Mouse (Mus musculus): Measurements from ENCODE around the gene Adamts15.
A peak's percentile ranks its signal among the peaks of the same experiment; 100 is the strongest.

The Adamts15 gene

DNA sequence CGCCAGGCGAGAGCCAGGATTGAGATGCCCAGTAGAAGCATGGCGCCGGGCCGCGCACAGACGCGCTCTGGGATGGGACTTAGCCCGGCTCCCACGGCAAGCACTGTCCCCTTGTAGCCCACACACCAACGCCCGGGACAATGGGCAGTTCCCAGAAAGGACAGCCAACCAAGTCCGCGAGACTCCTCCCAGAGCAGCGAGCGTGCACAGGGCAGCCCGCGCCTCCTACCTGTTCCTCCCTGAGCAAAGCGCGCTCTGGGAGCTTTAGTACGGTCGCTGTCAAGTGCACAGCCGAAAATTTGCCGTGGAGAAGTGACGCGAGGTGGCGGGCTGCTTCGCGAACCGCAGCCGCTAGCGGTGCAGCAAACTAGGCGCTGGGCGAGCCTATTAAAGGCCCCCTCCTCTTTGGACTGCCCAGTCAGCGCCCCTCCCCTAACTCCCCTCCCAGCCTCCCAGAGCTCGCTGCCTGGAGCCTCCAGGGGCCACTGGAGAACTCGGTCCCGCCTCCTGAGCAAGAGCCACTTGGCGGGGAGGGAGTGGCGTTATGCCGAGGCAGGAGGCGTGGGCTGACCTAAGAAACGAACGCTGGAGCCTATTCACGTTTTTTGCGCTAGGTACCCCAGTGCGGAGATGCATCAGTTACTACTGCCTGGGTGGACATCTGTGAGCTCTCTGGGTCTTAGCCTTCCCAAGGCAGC, at the start of gene Adamts15:
Gene Adamts15, minus strand, starts transcription at position 256 of the 698 bp plus-strand sequence.
- peak; percentile 88 for DNase-seq

DNA sequence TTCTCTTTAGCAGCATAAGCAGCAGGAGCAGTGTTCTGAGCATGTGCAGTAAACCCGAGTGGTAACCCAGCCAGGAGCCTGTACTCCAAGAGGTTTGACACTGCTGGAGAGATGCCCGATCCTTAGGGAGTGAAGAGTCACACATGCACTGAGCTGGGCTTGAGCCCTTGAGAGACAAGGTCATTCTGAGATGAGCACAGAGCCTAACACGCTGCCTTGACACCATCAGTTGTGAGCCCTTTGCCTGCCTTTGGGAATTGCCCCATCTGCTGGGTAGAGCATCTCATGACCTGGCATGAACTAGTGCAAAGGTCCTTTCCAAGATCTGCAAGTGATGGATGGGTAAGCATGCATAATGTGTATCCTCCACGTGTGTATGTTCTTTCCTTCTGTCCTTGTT, 49.7 kb upstream of the Adamts15 start:
- DNase-seq = peak; percentile 10

DNA sequence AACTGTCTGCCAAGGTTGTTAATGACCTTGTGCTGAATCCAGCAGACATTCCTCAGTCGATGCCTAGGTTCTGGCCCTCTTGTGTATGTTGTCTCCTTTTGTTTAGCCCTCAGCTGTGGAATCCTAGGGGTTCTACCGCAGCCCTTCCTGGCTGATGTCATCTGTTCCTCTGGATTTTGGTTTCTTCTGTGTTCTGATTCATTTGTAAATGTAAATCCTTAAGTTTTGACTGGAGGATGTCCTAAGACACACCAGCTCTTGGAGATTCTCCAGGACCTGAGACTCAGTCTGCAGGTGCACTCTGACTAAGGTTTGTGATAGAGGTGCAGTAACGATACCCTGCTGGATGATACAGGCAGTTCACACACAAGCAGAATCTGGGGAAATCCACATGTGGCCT, 47.7 kb upstream of the Adamts15 start:
- DNase-seq = no peak

DNA sequence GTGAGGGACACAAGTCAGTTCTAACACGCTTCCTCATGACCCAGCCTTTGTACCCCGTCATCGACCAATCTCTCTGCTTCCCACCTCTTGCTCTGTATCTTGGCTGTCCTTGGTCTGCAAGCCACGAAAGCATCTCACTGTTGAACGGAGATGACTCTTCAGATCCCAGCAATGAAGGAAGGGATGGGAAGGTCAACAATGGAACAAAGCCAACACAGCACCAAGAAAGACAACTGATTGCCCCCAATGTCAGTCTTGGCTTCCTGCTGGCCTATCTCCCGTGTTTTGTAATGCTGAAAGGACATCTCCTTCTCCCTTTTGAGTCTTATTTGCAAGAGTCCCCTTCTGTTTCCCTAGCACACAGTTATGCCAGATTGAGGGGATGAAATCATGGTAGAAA, 45.9 kb upstream of the Adamts15 start:
- no peak for DNase-seq

DNA sequence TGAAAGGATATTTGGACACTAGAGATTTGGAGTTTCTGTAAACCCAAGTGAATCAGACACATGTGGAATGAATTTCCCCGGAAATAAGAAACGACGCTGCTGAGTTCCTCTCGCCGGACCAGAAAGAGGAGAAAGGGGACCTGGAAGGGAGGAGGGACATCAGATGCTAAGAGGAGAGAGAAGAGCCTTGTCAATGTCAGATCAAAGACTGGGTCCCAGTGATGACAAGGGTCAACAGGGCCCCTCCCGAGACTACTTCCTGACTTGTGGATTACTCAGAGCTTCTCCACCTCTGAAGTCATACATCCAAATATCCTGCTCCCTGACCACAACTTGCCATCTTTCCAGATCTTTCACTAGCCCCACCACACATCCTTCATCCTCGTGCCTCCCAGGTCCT, 44.6 kb upstream of the Adamts15 start:
- no peak for DNase-seq

DNA sequence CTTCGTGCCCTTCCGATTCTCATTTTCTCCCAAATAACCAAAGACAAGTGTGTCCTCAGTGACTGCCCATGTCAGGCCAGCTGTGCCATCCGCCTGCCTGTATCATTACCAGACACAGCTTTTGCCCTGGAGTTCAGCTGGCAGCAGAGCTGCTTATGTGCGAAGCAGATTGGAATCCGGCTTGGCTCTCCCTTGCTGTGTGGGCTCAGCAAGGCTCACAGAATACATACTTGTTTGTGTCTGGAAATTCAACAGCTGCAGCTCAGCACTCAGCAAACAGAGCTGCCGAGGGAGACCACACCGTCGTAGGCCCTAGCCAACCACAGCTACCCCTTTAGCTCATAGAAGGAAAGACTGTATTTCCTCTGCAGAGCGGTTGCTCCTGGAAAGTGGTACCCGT, 42.4 kb upstream of the Adamts15 start:
- DNase-seq = no peak

DNA sequence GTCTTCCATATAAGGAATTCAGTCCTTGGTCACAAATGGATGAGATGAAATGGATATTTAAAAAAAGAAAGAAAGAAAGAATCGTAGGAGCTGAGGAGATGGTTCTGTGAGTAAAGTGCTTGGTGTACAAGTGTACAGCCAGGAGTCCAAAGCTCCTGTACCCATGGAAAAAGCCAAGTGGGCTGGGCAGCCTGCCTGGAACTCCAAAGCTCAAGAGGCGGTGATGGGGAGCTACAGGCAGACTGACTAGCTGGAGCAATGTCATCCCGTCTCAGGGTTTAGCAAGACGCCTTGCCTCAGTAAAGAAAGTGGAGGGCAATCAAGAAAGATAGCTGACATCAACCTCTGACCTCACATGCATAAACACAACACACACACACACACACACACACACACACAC, 41.5 kb upstream of the Adamts15 start:
- no peak for DNase-seq

DNA sequence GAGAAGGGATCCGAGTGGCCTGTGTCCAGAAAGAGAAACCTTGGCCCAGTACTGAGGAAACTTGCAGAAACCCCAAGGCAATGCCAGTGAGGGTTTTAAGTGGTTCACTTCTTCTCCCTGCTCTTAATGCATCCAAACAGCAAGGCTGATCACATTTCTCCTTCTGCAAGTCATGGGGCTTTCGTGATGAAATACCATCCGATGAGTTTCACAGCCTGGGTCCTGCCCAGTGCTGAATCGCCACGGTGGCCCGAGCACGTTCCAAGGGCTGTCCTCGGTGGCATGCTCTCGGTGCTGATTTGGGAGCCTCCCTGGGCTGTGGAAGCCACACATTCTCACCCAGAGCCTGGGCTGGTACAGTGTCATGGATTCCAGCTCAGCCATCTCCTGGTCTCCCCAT, 33.0 kb upstream of the Adamts15 start:
- DNase-seq = no peak

DNA sequence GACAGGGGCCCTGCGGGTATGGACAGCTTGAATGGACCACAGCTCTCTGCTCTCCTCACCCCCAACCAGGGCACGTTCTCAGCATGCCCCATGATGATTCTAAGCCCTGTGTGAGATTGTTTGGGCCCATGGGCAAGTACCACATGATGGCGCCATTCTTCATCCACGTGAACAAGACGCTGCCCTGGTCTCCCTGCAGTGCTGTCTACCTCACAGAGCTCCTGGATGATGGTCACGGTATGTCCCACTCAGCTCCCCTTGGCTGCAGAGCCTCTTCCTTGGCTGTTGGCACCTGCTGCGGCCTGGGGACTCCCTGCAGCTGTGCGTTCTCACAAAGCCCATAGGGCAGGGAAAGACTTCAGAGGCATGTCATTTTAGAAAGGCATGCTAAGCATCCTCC, 31.0 kb upstream of the Adamts15 start:
- DNase-seq = peak; percentile 48

DNA sequence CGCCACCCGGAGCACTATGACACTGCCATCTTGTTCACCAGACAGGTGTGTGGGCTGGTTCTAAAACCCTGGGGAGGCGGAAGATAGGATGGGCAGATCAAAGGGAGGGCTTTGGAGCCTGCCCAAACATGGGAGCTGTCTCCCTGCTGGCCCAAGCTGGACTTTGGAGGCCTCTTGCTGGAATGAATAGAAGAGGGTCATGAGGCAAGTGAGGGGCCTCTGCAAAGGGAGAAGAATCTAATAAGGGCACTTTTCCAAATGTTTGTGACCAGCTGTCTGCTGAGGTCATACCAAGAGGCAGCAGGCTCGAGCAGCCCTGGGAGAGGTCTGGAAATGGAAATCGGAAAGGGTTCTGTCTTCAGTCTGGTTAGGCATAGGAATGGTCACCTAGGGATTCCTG, 29.2 kb upstream of the Adamts15 start:
- DNase-seq = no peak

DNA sequence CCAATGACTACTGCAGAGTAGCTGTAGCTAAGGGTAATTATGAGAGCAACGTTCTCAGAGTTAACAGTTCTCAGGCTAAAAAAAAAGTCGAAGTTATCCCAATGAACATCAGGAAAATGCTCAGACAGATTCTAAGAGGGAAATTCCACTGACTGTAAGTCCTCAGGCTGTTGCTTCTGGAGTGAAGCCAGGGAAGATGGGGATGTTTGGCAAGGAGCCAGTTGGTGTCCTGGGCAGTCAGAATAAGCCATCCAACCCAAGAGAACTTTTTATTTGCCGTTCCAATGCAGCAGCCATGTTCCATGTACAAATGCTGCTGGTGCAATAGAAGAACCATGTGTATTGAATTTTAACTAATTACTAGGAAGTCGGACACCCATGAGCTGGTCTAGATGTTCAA, 28.3 kb upstream of the Adamts15 start:
- DNase-seq = peak; percentile 27

DNA sequence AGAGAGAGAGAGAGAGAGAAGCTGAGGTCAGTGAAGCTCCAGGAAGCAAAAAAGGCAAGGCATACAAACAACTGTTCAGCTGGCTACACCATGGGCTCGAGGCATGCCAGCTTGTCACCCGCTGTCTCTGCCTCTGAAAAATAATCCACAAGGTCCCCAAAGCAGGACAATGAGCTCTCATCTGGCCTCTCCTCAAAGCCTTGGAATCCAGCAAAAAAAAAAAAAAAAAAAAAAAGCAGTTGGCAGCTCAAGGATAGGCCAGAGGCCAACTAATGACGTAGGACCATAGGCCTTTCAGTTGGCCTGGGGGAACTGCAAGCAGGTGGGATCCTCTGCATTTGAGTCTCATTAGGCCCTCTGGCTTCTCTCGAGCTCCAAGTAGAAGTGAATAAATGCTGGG, 27.7 kb upstream of the Adamts15 start:
- DNase-seq = no peak

DNA sequence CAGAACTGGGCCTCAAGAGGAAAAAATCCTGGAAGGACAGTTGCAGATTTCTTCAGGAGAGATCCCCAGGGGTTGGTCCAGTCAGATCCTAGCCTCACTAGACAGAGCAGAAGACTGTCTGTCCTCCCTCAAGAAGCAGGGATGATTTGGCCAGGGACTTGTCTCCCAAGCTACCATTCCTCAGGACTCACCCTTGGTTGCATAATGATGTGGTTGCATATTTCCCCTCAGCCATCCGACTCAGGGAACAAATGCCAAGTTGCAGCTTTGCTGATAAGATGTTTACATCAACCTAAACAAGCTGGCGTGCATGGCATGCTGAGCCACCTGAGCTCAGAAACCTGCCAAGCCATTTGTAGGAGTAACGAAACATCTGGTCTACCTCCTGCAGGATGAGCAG, 27.2 kb upstream of the Adamts15 start:
- DNase-seq = no peak

DNA sequence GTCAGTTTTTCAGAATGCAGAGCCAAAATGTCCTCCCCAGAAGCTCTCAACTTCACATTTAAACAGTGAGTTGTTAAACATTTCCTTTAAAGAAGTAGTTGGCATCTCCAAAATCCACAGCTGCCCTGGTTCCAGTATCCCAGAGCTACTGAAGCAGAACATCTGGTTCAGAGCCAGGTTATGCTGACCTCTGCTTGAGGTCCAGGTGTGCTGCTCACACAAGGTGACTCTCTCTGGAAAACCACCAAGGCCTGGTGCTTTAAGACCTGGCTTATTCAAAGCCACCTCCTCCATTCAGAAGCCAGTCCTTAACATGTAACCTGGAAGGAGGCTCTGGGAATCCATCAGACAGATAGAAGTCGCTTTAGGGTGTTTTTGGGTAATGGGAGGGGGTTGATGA, 23.0 kb upstream of the Adamts15 start:
- DNase-seq = no peak

DNA sequence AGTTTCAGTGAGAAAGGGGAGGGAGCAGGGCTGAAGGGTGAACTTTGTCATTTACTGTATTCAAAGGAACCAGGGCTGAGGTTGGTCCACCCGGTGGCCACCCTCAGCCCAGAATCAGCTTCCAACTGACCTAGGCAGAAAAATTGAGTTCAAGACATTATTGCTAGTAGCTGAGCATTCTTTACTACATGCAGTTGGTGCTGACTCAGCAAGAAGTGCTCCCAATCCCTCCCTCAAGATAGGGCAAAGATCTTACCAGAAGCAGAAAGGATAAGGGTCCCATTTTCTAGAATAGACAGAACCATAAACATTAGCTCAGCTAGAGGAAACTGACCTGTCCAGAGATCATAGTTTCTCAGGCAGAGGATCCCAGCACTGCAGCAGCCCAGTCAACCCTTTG, 22.0 kb upstream of the Adamts15 start:
- DNase-seq = no peak

DNA sequence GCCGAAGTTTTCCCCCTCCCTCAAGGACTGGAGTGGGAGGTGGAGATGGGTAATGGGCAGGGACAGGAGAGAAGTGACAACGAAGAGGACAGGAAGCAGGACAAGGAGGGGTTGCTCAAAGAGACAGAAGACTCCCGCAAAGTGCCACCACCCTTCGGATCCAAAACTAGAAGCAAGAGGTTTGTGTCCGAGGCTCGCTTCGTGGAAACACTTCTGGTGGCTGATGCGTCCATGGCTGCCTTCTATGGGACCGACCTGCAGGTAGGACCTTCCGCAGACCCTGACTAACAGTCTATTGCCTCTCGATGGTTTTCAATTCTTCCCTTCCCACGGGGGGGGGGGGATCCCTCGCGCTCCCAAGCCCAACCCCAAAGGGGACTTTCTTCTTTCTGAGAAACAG, 21.1 kb upstream of the Adamts15 start:
- DNase-seq = no peak

DNA sequence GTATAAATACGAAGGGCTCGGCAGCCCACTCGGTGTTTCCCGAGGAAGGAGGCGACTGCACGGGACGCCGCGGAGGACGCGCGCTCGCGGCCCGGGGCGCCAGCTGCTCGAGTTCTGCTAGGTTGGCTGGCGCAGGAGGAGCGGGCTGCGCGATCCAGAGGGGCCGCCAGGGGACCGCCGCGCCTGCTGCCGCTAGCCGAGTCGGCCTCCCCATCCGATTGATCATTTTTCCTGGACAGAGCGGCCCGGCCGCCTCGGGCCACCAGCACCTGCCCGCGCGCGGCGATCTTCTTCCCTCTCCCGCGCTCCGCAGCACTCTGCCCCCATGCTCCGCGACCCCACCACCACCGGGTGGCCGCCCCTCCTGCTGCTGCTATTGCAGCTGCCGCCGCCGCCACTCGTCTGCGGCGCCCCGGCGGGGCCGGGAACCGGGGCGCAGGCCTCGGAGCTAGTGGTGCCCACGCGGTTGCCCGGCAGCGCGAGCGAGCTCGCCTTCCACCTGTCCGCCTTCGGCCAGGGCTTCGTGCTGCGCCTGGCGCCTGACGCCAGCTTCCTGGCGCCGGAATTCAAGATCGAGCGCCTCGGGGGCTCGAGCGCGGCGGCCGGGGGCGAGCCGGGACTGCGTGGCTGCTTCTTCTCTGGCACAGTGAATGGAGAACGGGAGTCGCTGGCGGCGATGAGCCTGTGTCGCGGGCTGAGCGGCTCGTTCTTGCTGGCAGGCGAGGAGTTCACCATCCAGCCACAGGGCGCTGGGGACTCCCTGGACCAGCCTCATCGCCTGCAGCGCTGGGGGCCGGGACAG, 20.5 kb upstream of the Adamts15 start, which contains the start of gene Adamts8:
Gene Adamts8, plus strand, starts transcription at position 51 of the 802 bp plus-strand sequence.
- peak; percentile 83 for DNase-seq

DNA sequence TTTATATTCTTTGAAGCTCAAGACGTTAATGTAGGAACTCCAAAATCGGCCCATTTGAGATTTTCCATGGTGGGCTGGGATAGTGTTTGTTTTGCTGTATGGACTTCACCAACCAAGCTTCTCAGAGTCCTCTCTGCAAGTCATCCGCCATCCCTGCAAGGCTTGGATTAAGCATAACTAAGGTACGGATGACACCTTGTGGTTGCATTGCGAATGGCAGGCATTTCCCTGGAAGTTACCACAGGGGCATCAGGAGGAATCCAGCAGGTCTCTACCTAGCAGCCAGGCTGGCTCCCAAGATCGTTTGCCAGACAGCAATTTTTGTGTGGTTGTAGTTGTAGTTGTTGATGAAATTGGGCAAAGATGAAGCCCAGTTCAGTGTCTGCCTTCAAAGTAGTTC, 18.1 kb upstream of the Adamts15 start:
- peak; percentile 92 for DNase-seq

DNA sequence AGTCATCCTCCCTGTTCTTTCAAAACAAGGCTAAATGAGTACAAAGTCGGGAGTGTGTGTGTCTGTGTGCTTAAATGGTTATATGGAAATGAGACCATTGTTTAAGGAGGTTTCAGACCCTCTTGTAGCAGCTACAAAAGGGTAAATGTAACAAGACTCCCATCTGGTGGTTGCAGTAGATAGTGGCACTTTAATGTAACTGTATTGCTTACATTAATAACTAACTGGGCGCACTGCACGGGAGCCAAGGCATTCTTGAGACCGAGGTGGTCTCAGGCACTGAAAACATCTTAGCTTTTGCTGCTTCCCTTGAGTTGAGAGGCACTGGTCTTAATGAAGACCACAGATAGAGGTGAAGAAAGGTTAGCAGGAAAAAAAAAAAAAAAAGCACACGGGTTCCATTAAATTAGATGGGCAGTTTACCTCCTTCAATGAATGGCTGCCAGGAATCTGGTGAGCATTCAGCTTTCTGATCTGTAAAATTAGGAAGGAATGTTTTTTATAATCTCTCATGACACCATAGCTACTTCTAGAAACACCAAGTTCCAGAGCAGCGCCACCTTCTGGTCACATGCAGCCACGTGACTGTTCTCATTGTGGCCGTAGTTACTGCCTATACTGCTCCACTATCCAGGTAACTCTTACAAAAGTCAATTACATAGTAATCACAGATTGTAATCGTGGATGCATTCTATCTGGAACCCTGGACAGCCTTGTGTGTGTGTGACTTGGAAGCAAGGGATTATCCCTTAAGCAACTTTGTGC, 14.6 kb upstream of the Adamts15 start:
- DNase-seq = peak; percentile 81

DNA sequence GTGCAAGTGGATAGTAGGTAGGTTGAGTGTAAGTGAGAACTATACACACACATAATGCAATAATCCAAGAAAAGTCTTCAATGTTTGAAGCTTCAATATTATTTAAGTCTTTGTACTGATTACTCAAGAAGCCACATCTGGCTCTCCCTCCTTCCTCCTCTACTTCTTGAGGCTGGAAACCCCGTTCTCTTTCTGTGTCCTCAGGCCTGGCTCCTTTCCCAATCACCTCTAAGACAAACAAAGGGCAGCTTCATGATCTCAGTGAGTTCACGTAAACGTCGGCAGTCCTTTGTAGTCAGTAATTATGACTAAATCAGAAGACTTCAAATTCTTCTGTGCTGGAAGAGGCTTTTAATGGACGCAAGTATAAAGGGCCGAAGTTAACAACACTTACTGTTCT, 12.6 kb upstream of the Adamts15 start:
- DNase-seq = no peak

DNA sequence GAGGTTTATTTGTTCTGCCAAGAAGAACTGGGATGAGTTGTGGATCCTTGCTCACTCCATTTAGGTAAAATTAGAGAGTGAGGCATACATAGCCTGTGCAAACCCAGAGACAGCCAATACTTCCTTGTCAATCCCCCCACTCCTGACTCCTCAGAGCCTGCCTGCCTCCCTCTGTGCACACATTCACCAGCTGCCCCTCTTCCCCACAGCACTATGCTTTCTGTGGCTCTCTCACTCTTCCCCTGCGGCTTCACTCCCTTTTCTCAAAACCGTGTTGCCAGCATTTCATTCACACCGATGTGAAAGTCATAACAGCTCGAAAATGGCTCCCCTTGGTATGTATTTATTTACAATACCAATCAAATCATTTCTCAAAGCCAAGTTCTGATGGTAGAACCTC, 10.1 kb upstream of the Adamts15 start:
- DNase-seq = no peak

DNA sequence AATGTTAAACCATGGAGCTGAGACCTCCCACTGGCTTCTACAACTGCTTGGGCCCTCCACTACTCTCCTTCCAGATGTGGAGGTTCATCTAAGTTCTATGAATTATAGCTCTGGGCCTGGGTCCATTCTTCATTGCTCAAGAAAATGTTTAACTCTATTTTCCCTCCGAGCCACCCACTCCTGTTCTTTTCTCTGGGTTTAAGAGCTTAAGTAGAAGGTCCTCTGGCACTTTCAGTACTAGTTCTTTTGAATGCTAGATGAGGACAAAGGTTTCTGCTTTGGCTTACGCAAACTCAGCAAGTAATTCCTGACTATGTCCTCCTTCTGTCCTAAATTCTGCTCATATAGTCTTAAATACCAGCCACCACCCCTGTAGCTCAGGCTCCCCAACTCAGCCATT, 6.5 kb upstream of the Adamts15 start:
- DNase-seq = no peak

DNA sequence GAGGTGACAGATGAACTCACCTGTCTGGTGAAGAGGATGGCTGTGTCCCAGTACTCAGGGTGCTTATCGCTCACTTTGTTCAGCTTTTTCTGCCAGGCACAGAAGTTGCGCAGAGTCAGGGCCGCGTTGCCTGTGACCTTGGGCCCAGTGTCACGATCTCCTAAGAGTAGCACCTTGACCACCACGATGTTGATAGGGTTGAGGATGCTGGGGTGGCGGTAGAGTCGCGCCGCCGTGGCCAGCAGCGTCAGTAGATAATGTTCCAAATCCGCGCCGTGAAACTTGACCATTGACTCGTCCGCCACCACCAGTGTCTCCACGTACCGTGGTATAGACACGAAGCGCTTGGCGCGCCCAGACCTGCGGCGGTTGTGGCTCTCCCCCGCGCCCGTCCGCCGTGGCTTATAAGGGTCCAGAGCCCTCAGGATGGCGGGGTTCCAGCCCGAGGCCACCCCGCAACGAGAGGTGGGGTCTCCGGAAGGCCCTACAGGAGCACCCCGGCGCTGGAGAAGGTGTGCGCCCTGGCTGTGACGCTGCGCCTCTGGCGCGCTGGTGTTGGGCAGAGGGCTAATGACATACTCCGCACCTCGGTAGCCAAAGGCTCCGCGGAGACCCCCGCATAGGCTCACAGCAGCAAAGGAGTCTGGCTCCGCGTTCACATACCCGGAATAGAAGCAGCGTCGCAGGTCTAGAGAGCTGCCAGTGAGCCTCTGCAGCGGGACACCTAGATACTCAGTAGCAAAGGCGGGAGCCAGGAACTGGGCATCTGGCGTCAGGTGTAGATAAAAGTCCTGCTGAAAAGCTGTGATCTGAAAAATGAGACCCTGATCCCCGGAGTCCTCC, 770 bp downstream of the Adamts15 start:
- no peak for DNase-seq

Measured in retina, postnatal 1 day (tissue).